Mouse (Mus musculus) limb, embryonic 14.5 days (tissue): ENCODE results near the gene Sf3b5. TPM values are rescaled to one million over a fixed set of nuclear protein-coding genes. Genes with fewer than 3 reads are reported as not detected.
"Not testable (repeated sequence)": the region's sequence is repeated elsewhere in the genome, so short reads cannot be mapped to it uniquely, and the experiment has no call there.

Source experiments
- ATAC-seq: fragments of 200-750 bp; cut with Nextera tagmentation; 2 replicates; pipeline ENCODE4 v1.8.0; 2017; ENCODE audit warnings: low read depth, moderate number of reproducible peaks, moderate TSS enrichment; ENCODE audit not compliant: low FRiP score
- DNase-seq: peaks from one replicate; pipeline ENCODE4 v3.0.0-alpha.2; 2015; ENCODE audit warnings: low spot score
- H3K27ac ChIP-seq: fragments of 300-500 bp; sonication (generic); replicated peaks from 2 replicates; pipeline ENCODE4 v1.5.1; 2014; ENCODE audit warnings: low read depth, mild to moderate bottlenecking, low read length, moderate library complexity, mixed read lengths
- H3K27me3 ChIP-seq: fragments of 300-500 bp; sonication (generic); 2 replicates; pipeline ENCODE4 v1.6.1; 2014; ENCODE audit warnings: low read length, mixed read lengths; ENCODE audit not compliant: control insufficient read depth, insufficient read depth
- H3K36me3 ChIP-seq: fragments of 300-500 bp; sonication (generic); 2 replicates; pipeline ENCODE4 v1.6.1; 2014; ENCODE audit warnings: mild to moderate bottlenecking, low read length, moderate library complexity, mixed read lengths; ENCODE audit not compliant: control insufficient read depth, insufficient read depth
- H3K4me1 ChIP-seq: fragments of 300-500 bp; sonication (generic); 2 replicates; pipeline ENCODE4 v1.6.1; 2014; ENCODE audit warnings: antibody characterized with exemption, low read length, mixed read lengths; ENCODE audit not compliant: control insufficient read depth, insufficient read depth
- H3K4me2 ChIP-seq: fragments of 300-500 bp; sonication (generic); replicated peaks from 2 replicates; pipeline ENCODE4 v1.6.1; 2014; ENCODE audit warnings: low read depth, mild to moderate bottlenecking, low read length, moderate library complexity; ENCODE audit not compliant: severe bottlenecking
- H3K4me3 ChIP-seq: fragments of 300-500 bp; sonication (generic); replicated peaks from 2 replicates; pipeline ENCODE4 v1.5.1; 2014; ENCODE audit warnings: low read length
- H3K9ac ChIP-seq: fragments of 300-500 bp; sonication (generic); 2 replicates; pipeline ENCODE4 v1.6.1; 2014; ENCODE audit warnings: mild to moderate bottlenecking, low read depth, low read length, moderate library complexity; ENCODE audit not compliant: severe bottlenecking
- H3K9me3 ChIP-seq: fragments of 300-500 bp; sonication (generic); 2 replicates; pipeline ENCODE4 v1.6.1; 2016; ENCODE audit warnings: low read length; ENCODE audit not compliant: control insufficient read depth
- POLR2A ChIP-seq: fragments of 200-500 bp; IDR thresholded peaks from 2 replicates; pipeline ENCODE4 v1.8.0; 2012; ENCODE audit warnings: inconsistent platforms, mild to moderate bottlenecking, moderate library complexity, borderline replicate concordance; ENCODE audit not compliant: insufficient read depth, insufficient read length; ENCODE audit errors: extremely low read depth
- WGBS: fragments of 180-500 bp; shearing (Covaris S2); extraction: QIAGEN DNeasy Blood & Tissue Kit; methylation state at CpG from one replicate; pipeline ENCODE4 v1.1.7; 2014; 5-methylcytosine and 5-hydroxymethylcytosine counted together
- polyA plus RNA-seq, 2 experiments: library from polyadenylated mRNA; depleted of rRNA in 1 of 2; stranded (reverse) in 1 of 2; unstranded in 1 of 2; fragments of >200 nt; fragmentation: Nextera tagmentation in 1 of 2; extraction: Ambion mirVana in 1 of 2; gene quantifications; 2 replicates each; pipeline versions ENCODE4 v1.2.1 to v1.2.3; 2012 to 2014

The Sf3b5 gene
- polyA plus RNA-seq, 2 experiments: 45.6 to 50.0 TPM

- Histone ChIP-seq H3K4me2 (no peak overlapping the region), H3K9me3 (no peaks in the 10 kb centered on the region), H3K9ac (no peak overlapping the region), H3K27me3 (no peaks in the 10 kb centered on the region), H3K36me3 (no peaks in the 10 kb centered on the region), H3K4me1 (no peaks in the 10 kb centered on the region), H3K27ac (no peak overlapping the region), H3K4me3 (no peak overlapping the region)
- no peak for ATAC-seq
- 77% methylated on average over 5 of the region's 5 CpGs for WGBS
- TF ChIP-seq POLR2A: no peak
- no peak for DNase-seq
These were observed 13.9 kb downstream of the Sf3b5 start for GRCm38 (mm10) chr10:13019026-13019425.

DNA sequence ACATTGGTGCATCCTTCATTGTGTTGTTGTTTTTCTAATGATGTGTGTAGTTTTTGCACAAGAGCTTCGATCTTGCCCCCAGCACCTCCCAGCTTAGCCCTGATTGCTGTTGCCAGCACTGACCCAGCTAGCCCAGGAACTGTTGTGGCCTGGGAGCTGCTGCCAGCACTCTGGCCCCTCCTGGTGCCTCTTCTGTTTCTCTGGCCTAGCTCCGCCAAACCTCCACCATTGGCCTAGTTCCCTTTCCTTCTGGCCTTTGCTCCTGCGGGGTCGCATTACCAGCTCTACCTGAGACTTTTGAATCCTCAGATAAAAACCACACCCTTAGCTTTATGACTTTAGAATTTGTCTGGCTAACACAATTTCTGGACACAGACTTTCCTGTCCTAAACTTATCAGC lies 17.0 kb downstream of the Sf3b5 start:
- no peak for TF ChIP-seq POLR2A
- Histone ChIP-seq H3K27me3 (no peaks in the 10 kb centered on the region), H3K4me3 (no peak overlapping the region), H3K9me3 (no peaks in the 10 kb centered on the region), H3K4me1 (no peaks in the 10 kb centered on the region), H3K9ac (no peak overlapping the region), H3K27ac (no peak overlapping the region), H3K4me2 (no peak overlapping the region), H3K36me3 (no peaks in the 10 kb centered on the region)
- ATAC-seq (no peak), DNase-seq (no peak)
- 85% methylated on average over 4 of the region's 4 CpGs for WGBS

DNA sequence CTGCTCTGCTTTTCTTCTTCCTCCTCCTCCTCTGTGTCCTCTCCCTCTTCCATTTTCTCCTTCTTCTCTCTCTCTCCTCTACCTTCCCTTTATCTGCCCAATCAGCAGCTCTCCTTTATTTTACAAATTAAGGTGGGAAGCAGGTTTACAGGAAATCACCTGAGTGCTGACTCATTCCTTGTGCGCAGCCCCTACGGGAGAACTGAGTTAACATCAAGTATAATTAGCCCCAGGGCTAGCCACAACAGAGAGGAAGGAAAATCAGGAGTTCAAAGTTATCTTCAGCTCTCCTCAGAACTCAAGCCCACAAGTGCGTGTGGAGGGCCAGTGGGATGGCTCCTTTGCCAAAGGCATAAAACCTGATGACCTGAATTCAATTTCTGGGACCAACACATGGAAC lies 18.8 kb downstream of the Sf3b5 start:
- not testable (repeated sequence) for H3K36me3 ChIP-seq, H3K4me1 ChIP-seq, H3K4me3 ChIP-seq, H3K9ac ChIP-seq, H3K4me2 ChIP-seq, DNase-seq, H3K9me3 ChIP-seq, ATAC-seq, H3K27ac ChIP-seq, H3K27me3 ChIP-seq
- WGBS: 59% methylated on average over 3 of the region's 3 CpGs

DNA sequence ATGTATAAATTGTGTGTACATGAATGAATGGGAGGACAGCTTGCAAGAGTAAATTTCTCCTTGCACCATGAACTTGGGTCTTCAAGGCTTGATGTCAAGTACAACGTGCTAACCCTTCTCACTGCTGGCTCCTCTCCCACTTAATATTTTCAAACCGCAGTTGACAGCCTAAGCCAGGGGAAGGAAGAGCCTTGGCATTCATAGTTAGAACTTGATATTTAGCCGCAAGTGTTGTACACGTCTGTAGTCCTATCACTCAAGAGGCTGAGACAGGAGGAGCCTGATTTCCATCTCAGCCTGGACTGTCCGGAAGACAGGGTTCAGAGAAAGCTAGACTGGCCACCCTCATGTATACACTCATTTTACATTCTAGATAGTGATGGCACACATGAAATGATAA lies 22.6 kb downstream of the Sf3b5 start:
- Histone ChIP-seq H3K9ac (no peak overlapping the region), H3K36me3 (no peaks in the 10 kb centered on the region), H3K4me2 (no peak overlapping the region), H3K27ac (no peak overlapping the region), H3K9me3 (no peaks in the 10 kb centered on the region), H3K4me1 (no peaks in the 10 kb centered on the region), H3K27me3 (no peaks in the 10 kb centered on the region), H3K4me3 (no peak overlapping the region)
- WGBS: 94% methylated on average over 5 of the region's 5 CpGs
- no peak for TF ChIP-seq POLR2A
- no peak for DNase-seq
- ATAC-seq: no peak

GRCm38 (mm10) chr10:13028215-13028614 lies 23.1 kb downstream of the Sf3b5 start:
- no peak for TF ChIP-seq POLR2A
- H3K4me3 ChIP-seq: no peak overlapping the region
- no peaks in the 10 kb centered on the region for H3K4me1 ChIP-seq
- no peak for ATAC-seq
- DNase-seq: no peak
- H3K27me3 ChIP-seq: no peaks in the 10 kb centered on the region
- no peak overlapping the region for H3K4me2 ChIP-seq
- no peaks in the 10 kb centered on the region for H3K9me3 ChIP-seq
- 100% methylated on average over 1 of the region's 1 CpGs for WGBS
- H3K27ac ChIP-seq: no peak overlapping the region
- no peak overlapping the region for H3K9ac ChIP-seq
- H3K36me3 ChIP-seq: no peaks in the 10 kb centered on the region

GRCm38 (mm10) chr10:13029416-13029815 lies 24.3 kb downstream of the Sf3b5 start:
- H3K4me2 ChIP-seq: no peak overlapping the region
- H3K27me3 ChIP-seq: no peaks in the 10 kb centered on the region
- H3K27ac ChIP-seq: no peak overlapping the region
- ATAC-seq (no peak), DNase-seq (no peak)
- no peaks in the 10 kb centered on the region for H3K9me3 ChIP-seq
- 89% methylated on average over 5 of the region's 5 CpGs for WGBS
- no peak for TF ChIP-seq POLR2A
- H3K4me1 ChIP-seq: no peaks in the 10 kb centered on the region
- H3K36me3 ChIP-seq: no peaks in the 10 kb centered on the region
- no peak overlapping the region for H3K4me3 ChIP-seq
- no peak overlapping the region for H3K9ac ChIP-seq
